Mouse (Mus musculus): Measurements from ENCODE around the gene Fam19a4. TPM values are rescaled to one million over a fixed set of nuclear protein-coding genes. Genes with fewer than 3 reads are reported as not detected.

The Fam19a4 gene
- total RNA-seq (2022), result under 1 TPM in 2 of 4 experiments, not detected in 2; 0.31 to 0.43 TPM

DNA sequence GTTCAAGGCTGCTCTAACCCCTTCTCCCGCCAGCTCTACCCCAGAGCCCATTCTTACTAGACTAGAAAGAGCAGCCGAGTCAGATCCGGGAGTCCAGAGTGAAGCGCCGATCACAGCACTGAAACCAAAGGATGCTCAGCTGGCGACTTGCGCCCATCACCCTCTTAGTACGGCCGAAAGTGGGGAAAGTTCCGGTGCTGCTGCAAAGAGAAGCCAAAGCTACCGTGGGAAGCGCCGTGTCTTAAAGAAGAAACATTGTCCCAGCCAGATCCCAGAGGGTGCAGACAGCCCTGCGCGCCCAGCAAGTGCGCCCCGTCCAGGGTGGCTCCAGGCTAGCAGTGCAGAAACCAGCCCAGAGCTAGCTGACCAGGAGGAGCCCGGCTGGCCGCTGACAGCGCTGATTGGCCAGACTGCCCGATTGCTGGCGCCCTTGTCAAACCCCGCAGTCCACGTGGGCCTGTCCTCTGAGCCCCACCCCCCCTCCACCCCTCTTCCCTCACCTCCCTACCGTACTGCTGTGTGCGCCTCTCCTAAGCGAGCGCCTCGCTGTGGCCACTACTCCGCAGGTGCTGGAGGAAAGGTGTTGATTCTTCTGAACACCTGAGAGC, at the start of gene Fam19a4:
Gene Fam19a4, minus strand, starts transcription at position 340 of the 608 bp plus-strand sequence.
- no peak for DNase-seq (ENCODE audit: low spot score in 2 of 2)

- DNase-seq (ENCODE audit: low spot score in 2 of 2), result peak; percentile 18 to 53
Measured at GRCm38 (mm10) chr6:97106777-97107176, 46.6 kb upstream of the Fam19a4 start.

DNA sequence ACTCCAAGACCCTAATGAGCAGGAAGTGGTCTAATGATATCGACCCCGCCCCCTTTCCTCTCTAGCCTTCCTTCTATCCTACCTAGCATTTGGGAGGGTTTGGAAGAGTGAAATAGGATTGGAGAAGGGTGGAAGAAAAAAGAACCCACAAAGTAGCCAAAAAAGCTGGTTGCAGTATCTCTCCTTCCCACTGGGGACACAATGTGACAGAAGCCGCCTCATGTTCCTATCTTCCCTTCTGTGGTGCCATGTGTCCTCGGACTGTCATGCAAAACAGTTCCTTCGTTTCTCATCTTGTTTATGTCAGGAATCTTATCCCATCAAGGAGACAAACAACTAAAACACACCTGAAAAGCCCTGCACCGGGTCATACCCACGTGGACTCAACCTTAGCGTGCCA, 45.9 kb upstream of the Fam19a4 start:
- DNase-seq (ENCODE audit: low spot score in 2 of 2), result no peak

DNA sequence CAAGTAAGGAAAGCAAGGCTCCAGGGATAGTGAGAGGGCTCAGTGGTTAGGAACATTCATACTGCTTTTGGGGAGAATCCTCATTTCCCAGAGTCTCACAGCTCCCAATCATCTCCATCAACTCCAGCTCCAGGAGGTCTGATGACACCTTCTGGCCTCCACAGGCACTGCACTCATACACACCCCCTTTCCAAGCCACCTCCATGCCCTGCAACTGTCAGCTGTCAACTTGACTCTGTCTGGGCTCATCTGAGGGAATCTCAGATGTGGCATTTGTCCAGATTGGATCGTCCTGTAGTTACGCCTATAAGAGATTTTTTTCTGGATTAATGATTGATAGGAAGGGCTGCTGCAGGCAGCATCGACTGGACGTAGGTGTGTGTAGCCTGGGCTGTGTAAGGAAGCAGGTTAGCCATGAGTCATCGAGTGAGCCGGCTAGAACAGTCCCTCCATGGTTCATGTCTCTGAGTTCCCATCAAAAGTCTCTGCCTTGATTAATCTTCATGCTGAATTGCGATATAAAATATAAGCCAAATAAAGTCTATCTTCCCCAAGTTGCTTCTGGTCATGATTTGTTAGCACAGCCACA, 44.1 kb upstream of the Fam19a4 start:
- no peak for DNase-seq (ENCODE audit: low spot score in 2 of 2)

GRCm38 (mm10) chr6:97101958-97102702, 41.9 kb upstream of the Fam19a4 start:
- no peak for DNase-seq (ENCODE audit: low spot score in 2 of 2)

GRCm38 (mm10) chr6:97101190-97101957, 41.2 kb upstream of the Fam19a4 start:
- no peak for DNase-seq (ENCODE audit: low spot score in 2 of 2)

DNA sequence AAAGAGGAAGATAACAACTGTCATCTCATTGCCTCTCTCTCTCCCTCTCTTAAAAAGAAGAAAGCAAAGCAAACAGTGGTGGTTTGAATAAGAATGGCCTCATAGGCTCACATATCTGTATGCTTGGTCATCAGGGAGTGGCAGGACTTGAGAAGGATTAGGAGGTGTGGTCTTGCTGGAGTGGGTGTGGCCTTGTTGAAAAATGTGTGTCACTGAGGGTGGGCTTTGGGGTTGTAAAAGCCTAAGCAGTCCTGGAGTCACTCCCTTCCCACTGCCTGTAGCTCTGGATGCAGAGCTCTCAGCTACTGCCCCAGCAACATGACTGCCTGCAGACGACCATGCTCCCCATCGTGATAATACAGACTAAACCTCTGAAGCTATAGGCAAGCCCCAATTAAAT, 22.1 kb upstream of the Fam19a4 start:
- DNase-seq (ENCODE audit: low spot score in 2 of 2), result no peak

DNA sequence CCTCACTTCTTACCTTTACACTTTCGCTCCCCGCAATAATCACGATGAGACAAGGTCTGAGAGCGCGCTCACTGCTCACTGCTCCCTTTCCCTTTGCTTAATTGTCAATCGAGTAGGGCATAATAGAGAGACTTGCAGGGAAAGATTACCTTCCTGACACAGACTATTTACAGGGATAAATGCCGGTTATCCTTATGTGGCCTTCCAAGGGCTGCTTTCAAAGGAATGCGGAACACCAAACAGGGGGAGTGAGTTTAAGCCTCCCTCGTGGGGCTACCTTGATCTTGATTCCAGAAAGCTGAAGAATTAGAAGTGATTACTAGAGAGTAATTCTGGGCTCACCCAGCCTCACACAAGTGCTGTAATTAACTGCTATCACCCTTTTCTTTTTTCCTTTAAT, 19.8 kb upstream of the Fam19a4 start:
- DNase-seq (ENCODE audit: low spot score in 2 of 2), result no peak

GRCm38 (mm10) chr6:97059599-97059998, 614 bp downstream of the Fam19a4 start:
- DNase-seq (ENCODE audit: low spot score in 2 of 2), result no peak

DNA sequence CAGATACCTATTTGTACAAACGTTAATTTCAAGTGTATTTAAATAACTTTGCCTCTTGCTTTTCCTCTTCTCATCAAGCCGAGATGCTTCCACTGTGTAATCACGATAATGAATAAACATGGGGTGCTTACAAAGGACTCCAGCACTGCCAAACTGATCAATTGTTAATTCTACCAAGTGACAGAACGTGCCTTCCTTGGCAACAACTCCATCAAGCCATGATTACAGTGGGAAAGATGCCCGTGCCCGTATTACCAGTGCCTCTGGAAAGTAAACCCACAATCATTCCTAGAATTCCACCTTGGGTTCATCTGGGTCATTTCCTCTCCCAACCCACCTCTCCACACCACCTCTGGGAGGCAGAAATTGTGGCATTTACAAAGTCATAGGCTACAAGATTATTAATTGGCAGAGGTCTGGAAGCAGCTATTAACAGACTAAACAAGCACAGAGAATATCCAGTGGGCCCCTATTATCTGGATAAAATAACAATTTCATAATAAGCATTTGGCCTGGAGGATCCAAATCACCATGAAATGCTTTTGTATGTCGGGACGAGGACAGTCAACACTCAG, 7.9 kb downstream of the Fam19a4 start:
- DNase-seq (ENCODE audit: low spot score in 2 of 2), result no peak

DNA sequence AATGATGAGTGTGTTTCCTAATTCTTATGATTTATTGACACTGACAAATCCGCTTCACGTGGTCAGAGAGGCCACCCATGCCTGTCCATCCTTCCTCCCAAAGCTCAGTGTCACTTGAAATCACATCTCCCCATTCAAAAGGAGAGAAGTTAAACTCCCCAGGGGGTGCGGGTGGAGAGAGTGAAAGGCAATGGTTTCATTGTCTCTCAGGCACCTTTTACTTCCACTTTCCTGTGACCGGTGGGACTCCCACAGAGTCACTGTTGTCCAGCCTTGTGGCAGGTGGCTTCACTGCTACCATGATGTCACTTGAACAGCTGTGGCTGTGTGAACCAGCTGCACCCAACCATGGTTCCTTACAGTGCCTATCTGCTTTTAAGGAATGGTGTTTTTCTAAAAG, 11.8 kb downstream of the Fam19a4 start:
- no peak for DNase-seq (ENCODE audit: low spot score in 2 of 2)

DNA sequence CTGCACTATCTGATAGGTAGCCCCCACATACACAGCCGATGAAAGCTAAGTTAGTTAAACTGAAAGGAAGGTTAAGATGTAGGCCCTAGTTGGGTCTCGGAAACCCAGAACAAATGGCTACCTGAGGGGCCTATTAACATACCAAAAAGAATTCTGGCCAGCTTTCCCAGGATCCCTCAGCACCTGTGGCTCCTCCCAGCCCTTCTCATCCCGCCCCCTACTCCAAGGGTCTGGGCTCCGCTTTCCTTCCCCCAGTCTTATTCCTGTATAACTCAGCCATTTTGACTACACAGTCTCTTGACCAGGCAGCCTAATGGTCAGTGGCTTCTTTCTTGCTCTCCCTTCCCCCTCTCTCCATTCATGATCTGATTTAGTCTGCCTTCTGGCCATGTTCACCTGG, 13.7 kb downstream of the Fam19a4 start:
- DNase-seq (ENCODE audit: low spot score in 2 of 2), result no peak

GRCm38 (mm10) chr6:97027110-97027677, 33.0 kb downstream of the Fam19a4 start:
- no peak for DNase-seq (ENCODE audit: low spot score in 2 of 2)

DNA sequence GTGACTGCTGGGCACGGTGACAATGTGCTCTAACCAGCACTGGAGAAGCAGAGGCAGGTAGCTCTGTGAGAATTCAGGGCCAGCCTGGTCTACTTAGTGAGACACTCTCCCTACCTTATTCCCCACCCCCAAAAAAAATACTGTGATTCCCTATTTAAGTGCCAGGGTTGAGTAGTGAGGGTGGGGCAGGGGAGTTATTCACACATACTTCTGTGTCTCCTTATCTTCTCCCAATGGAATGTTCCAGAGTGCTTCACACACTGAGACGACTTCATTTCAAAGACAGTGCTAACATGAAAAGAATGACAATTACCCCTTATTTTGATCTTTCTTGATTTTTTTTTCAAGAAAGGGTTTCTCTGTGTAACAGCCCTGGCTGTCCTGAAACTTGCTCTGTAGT, 40.9 kb downstream of the Fam19a4 start:
- DNase-seq (ENCODE audit: low spot score in 2 of 2), result no peak

DNA sequence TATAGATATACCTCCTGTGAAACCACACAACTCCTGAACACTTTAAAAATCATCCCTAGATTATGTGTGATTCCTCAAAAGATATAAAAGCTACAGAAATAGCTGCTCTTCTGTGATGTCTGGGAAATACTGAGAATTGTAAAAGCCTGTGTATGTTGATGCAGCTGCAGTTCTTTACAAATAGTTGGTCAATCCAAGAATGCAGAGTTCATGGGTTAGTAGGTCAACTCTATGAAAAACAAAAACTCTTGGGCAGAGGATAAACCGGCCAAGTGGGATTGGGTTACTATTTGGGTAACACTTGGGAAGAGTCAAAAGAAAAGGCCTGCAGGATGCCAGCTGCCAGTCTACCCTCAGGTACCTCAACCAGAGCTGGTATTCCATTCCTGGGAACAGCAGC, 43.5 kb downstream of the Fam19a4 start:
- DNase-seq (ENCODE audit: low spot score in 2 of 2), result no peak

- DNase-seq (ENCODE audit: low spot score in 2 of 2), result no peak
Measured at GRCm38 (mm10) chr6:97016018-97016417, 44.2 kb downstream of the Fam19a4 start.

DNA sequence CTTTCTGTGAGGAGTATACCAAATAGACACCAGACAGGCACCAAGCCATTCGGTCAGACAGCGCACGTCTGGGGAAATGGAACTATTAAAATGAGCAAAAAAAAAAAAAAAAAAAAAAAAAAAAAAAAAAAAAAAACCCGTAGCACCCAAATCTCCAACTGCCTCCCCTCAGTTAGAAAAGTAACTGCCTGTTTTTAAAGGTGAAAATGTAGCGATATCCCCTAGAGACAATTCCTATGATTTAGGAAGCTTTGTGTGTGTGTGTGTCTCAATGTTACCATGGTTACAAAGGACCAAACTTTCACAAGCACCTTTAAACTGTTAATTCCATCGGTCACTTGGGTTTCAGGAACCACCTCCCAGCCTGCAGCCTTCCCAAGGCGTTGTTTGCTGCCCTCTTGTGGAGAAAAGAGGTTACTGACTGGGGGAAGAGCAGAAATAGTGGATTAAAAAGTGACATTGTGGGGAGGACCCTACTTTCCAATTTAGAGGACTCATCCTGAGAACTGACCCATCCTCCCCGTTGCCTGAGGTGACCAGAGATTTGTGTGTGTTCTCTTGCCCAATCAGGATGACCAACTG, 53.6 kb downstream of the Fam19a4 start:
- peak; percentile 19 to 37 for DNase-seq (ENCODE audit: low spot score in 2 of 2)

DNA sequence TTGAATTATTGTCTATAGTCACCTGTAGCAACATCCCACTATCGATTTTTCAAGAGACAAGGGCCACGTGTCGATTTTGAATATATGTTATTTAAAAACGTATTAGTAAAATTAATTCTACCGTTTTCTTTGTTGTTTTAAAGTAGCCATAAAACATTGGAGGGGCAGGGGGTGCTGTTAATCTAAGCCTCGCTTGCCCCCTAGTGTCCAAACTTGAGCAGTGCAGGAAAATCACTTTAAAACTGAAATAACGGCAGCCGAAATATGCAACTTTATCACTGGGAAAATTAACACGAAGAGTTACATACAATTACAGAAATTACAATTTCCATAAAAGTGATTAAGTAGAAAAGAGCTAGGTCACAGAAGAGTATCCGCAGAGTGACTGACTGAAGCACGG, 55.2 kb downstream of the Fam19a4 start:
- peak in 1 of 2 experiments; percentile 51 for DNase-seq (ENCODE audit: low spot score in 2 of 2)

DNA sequence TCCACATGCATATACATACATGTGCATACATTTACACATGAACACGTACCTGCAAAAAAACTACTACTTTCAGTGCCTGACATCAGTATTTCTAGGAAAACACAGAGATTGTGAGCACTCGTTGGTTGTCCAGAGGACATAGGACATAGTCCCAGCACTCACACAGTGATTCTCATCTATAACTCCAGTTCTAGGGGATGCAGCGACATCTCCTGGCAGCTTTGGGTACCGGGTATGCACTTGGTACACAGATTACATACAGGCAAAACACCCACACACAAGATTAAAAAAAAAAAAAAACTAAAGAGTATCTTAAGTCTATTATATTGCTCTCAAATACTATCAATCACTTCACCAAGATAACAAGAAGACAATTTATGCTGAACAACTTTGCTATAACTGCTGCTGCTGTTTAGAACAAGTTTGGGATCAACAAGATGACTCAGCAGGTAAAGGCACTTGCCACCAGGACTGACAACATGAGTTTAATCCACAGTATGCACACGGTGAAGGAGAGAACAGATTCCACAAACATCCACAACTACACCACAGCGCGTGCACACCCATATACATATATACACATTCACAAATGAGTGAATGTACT, 64.6 kb downstream of the Fam19a4 start:
- no peak for DNase-seq (ENCODE audit: low spot score in 2 of 2)

DNA sequence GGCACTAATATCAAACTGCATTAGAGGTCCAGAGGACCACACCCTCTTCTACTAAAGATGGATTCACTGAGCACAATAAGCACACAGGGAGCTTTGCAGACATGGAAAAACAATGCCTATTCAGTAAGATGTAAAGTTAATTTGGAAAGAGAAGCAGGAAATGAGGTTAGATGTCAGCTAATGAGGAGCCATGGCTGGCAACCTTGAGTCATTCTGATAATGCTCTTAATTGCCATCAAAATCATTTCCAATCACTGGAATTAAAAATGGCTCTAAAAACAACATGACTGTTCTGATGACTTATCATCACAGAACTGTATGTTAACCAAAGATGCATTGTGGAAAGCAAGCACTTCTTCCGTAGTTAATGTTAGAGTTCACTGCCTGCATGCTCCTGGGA, 68.5 kb downstream of the Fam19a4 start:
- DNase-seq (ENCODE audit: low spot score in 2 of 2), result no peak

DNA sequence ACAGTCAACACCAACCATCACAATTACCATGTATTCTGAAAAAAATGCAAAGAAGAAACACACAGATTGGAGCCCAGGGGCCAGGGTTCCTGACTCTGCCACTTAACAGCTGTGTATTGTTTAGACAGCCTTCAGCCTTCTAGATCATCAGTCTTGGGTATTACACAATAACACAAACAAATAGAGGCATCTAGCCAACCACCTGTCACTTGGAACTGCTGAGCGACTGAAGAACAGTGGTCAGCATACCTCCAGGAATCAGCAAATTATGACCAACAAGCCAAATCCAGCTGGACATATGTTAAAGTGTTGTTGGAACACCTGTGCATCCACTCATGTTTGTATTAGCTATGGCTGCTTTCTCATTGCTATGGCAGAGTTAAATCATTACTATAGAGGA, 82.7 kb downstream of the Fam19a4 start:
- DNase-seq (ENCODE audit: low spot score in 2 of 2), result no peak
